Mouse (Mus musculus) myocyte (in vitro differentiated cells): ENCODE measurements at regions not wholly inside any gene's neighbourhood (a gene's known extent, or its start where the extent isn't known, plus 50 kb on each side); places are given as distances from the start of the nearest gene placed in this dataset.

Experiments used
- H3K27me3 ChIP-seq: one replicate; pipeline ENCODE4 v1.6.1; 2011; ENCODE audit not compliant: control insufficient read depth, insufficient read depth, insufficient read length
- H3K36me3 ChIP-seq: one replicate; pipeline ENCODE4 v1.6.1; 2011; ENCODE audit not compliant: control insufficient read depth, insufficient read depth
- H3K4me2 ChIP-seq: one replicate; pipeline ENCODE4 v1.6.1; 2011; ENCODE audit warnings: low read depth, control low read depth
- H3K4me3 ChIP-seq: one replicate; pipeline ENCODE4 v1.5.1; 2011; ENCODE audit warnings: mild to moderate bottlenecking, control low read depth, moderate library complexity
- H3K79me2 ChIP-seq: one replicate; pipeline ENCODE4 v1.6.1; 2011; ENCODE audit not compliant: control insufficient read depth, insufficient read depth
- H3ac ChIP-seq: one replicate; pipeline ENCODE4 v1.6.1; 2011; ENCODE audit not compliant: control insufficient read depth, insufficient read length
- CEBPB ChIP-seq: IDR thresholded peaks from 2 replicates; pipeline ENCODE4 v1.6.1; 2011; ENCODE audit warnings: mild to moderate bottlenecking, moderate library complexity; ENCODE audit not compliant: poor library complexity, insufficient read depth, severe bottlenecking
- E2F4 ChIP-seq: IDR thresholded peaks from one replicate; pipeline ENCODE4 v1.6.1; 2011; ENCODE audit warnings: mild to moderate bottlenecking, control low read depth, moderate library complexity; ENCODE audit not compliant: insufficient read depth
- MAX ChIP-seq: IDR thresholded peaks from one replicate; pipeline ENCODE4 v1.6.1; 2011; ENCODE audit warnings: low read depth, mild to moderate bottlenecking, control low read depth
- MYOD1 ChIP-seq, 3 experiments: IDR thresholded peaks; one replicate each; pipeline ENCODE4 v1.6.1; 2011; ENCODE audit warnings: control low read depth in 2 of 3, low read depth in 2 of 3, mild to moderate bottlenecking in 2 of 3, moderate library complexity in 1 of 3; ENCODE audit not compliant: insufficient read length in 2 of 3, control insufficient read depth in 1 of 3
- MYOG ChIP-seq, 3 experiments: IDR thresholded peaks; one replicate each; pipeline ENCODE4 v1.6.1; 2011; ENCODE audit warnings: control low read depth in 2 of 3, low read depth in 2 of 3, mild to moderate bottlenecking in 2 of 3; ENCODE audit not compliant: insufficient read length in 2 of 3, control insufficient read depth in 1 of 3, insufficient read depth in 1 of 3
- POLR2A ChIP-seq: IDR thresholded peaks from one replicate; pipeline ENCODE4 v1.6.1; 2011; ENCODE audit warnings: low read depth, mild to moderate bottlenecking, control low read depth, moderate library complexity; ENCODE audit not compliant: insufficient read length
- POLR2AphosphoS2 ChIP-seq: IDR thresholded peaks from one replicate; pipeline ENCODE4 v1.6.1; 2011; ENCODE audit warnings: low read depth, control low read depth; ENCODE audit not compliant: insufficient read length
- REST ChIP-seq: IDR thresholded peaks from one replicate; pipeline ENCODE4 v1.6.1; 2011; ENCODE audit warnings: mild to moderate bottlenecking, control low read depth, moderate library complexity; ENCODE audit not compliant: insufficient read depth, insufficient read length
- SRF ChIP-seq: IDR thresholded peaks from one replicate; pipeline ENCODE4 v1.6.1; 2011; ENCODE audit warnings: low read depth; ENCODE audit not compliant: control insufficient read depth, insufficient read length
- TCF12 ChIP-seq: IDR thresholded peaks from one replicate; pipeline ENCODE4 v1.6.1; 2011; ENCODE audit warnings: mild to moderate bottlenecking, control low read depth; ENCODE audit not compliant: poor library complexity, insufficient read depth, severe bottlenecking
- TCF3 ChIP-seq: IDR thresholded peaks from one replicate; pipeline ENCODE4 v1.6.1; 2011; ENCODE audit warnings: low read depth, control low read depth; ENCODE audit not compliant: insufficient read length
- USF1 ChIP-seq: IDR thresholded peaks from one replicate; pipeline ENCODE4 v1.6.1; 2011; ENCODE audit warnings: low read depth, mild to moderate bottlenecking, control low read depth, moderate library complexity

- no peak for TF ChIP-seq POLR2AphosphoS2
- TF ChIP-seq SRF: no peak
- TF ChIP-seq POLR2A: no peak
- no peak for TF ChIP-seq TCF12
- no peak for TF ChIP-seq MYOD1 (IDR thresholded peaks at IDR 0.05; ENCODE audit: control insufficient read depth in 1 of 3, insufficient read length in 2 of 3, low read depth in 2 of 3)
- TF ChIP-seq E2F4: no peak
- no peak for TF ChIP-seq MAX
- TF ChIP-seq USF1: no peak
- no peak for TF ChIP-seq TCF3
- TF ChIP-seq CEBPB: no peak
- no peak for TF ChIP-seq MYOG (IDR thresholded peaks at IDR 0.05; ENCODE audit: control insufficient read depth in 1 of 3, insufficient read depth in 1 of 3, insufficient read length in 2 of 3, low read depth in 2 of 3)
- no peak for TF ChIP-seq REST
- no peaks in the 10 kb centered on the region for H3K79me2 ChIP-seq
- no peaks in the 10 kb centered on the region for H3K36me3 ChIP-seq
These were observed 100.4 kb upstream of the Rmdn2 start for GRCm38 (mm10) chr17:79511218-79511617.

GRCm38 (mm10) chr17:79514076-79514475 is 97.6 kb upstream of the Rmdn2 start:
- TF ChIP-seq POLR2AphosphoS2 (no peak), USF1 (no peak), REST (no peak)
- Histone ChIP-seq H3ac (no peak overlapping the region), H3K79me2 (no peaks in the 10 kb centered on the region), H3K27me3 (no peaks in the 10 kb centered on the region), H3K36me3 (no peaks in the 10 kb centered on the region), H3K4me3 (no peak overlapping the region), H3K4me2 (no peak overlapping the region)

More at GRCm38 (mm10) chr17:79511218-79511617, 100.4 kb upstream of the Rmdn2 start:
- Histone ChIP-seq H3ac (no peak overlapping the region), H3K4me2 (no peak overlapping the region), H3K27me3 (no peaks in the 10 kb centered on the region), H3K4me3 (no peak overlapping the region)

- no peak overlapping the region for H3K4me2 ChIP-seq
- H3K79me2 ChIP-seq: no peaks in the 10 kb centered on the region
- H3ac ChIP-seq: no peak overlapping the region
- no peaks in the 10 kb centered on the region for H3K27me3 ChIP-seq
- no peaks in the 10 kb centered on the region for H3K36me3 ChIP-seq
- TF ChIP-seq CEBPB (no peak), MAX (no peak), USF1 (peak; percentile 23), E2F4 (no peak), POLR2A (no peak), POLR2AphosphoS2 (no peak), REST (no peak)
- no peak overlapping the region for H3K4me3 ChIP-seq
These were observed 93.5 kb upstream of the Rmdn2 start for GRCm38 (mm10) chr17:79518185-79518584.

GRCm38 (mm10) chr17:79518696-79519095 is 93.0 kb upstream of the Rmdn2 start:
- no peak overlapping the region for H3K4me2 ChIP-seq
- TF ChIP-seq MYOD1 (IDR thresholded peaks at IDR 0.05; ENCODE audit: control insufficient read depth in 1 of 3, insufficient read length in 2 of 3, low read depth in 2 of 3) (no peak), REST (no peak), MYOG (IDR thresholded peaks at IDR 0.05; ENCODE audit: control insufficient read depth in 1 of 3, insufficient read depth in 1 of 3, insufficient read length in 2 of 3, low read depth in 2 of 3) (no peak), SRF (no peak), MAX (no peak), CEBPB (no peak), POLR2A (no peak), TCF3 (no peak), TCF12 (no peak), USF1 (no peak)

GRCm38 (mm10) chr17:79519356-79519755 is 92.3 kb upstream of the Rmdn2 start:
- H3K36me3 ChIP-seq: no peaks in the 10 kb centered on the region
- H3ac ChIP-seq: no peak overlapping the region
- no peak for TF ChIP-seq TCF12
- no peak for TF ChIP-seq MYOG (IDR thresholded peaks at IDR 0.05; ENCODE audit: control insufficient read depth in 1 of 3, insufficient read depth in 1 of 3, insufficient read length in 2 of 3, low read depth in 2 of 3)
- no peak for TF ChIP-seq USF1
- no peak for TF ChIP-seq CEBPB
- TF ChIP-seq E2F4: no peak
- no peak for TF ChIP-seq POLR2AphosphoS2
- no peak for TF ChIP-seq TCF3
- no peak for TF ChIP-seq SRF
- no peak for TF ChIP-seq MYOD1 (IDR thresholded peaks at IDR 0.05; ENCODE audit: control insufficient read depth in 1 of 3, insufficient read length in 2 of 3, low read depth in 2 of 3)
- TF ChIP-seq POLR2A: no peak
- TF ChIP-seq REST: no peak
- no peak for TF ChIP-seq MAX
- no peak overlapping the region for H3K4me2 ChIP-seq
- no peaks in the 10 kb centered on the region for H3K79me2 ChIP-seq
- H3K4me3 ChIP-seq: no peak overlapping the region
- H3K27me3 ChIP-seq: no peaks in the 10 kb centered on the region

More at GRCm38 (mm10) chr17:79518696-79519095, 93.0 kb upstream of the Rmdn2 start:
- H3K79me2 ChIP-seq: no peaks in the 10 kb centered on the region
- no peak overlapping the region for H3K4me3 ChIP-seq
- no peaks in the 10 kb centered on the region for H3K27me3 ChIP-seq
- no peaks in the 10 kb centered on the region for H3K36me3 ChIP-seq
- no peak overlapping the region for H3ac ChIP-seq
